Mouse (Mus musculus) erythroblast, embryonic 14.5 days (primary cell): ENCODE results near the gene Lsp1.

Experiments used
- GATA1 ChIP-seq: IDR thresholded peaks from 2 replicates; pipeline ENCODE4 v1.6.1; 2012; ENCODE audit warnings: low read length, inconsistent platforms, mixed read lengths
- TAL1 ChIP-seq: IDR thresholded peaks from 3 replicates; pipeline ENCODE4 v1.6.1; 2012; ENCODE audit warnings: low read length, inconsistent platforms, mixed read lengths

GRCm38 (mm10) chr7:142462594-142463078 is 2.0 kb downstream of the Lsp1 start:
- no peak for TF ChIP-seq GATA1
- TF ChIP-seq TAL1, result no peak
